Comparison of ENCODE assay signal across 8 mouse cellular contexts in genomic region chr2:69883990-69884391, GRCm38 (mm10). TPM values are rescaled to one million over a fixed set of nuclear protein-coding genes. Genes with fewer than 3 reads are reported as not detected.
DNase-seq lines count a peak whose midpoint lies in the region; ATAC-seq and TF ChIP-seq lines count a peak whose summit lies in the region.

No protein-coding gene starts in this region.

- no peak overlapping the region for H3K9ac ChIP-seq in liver, embryonic 11.5 days (ENCODE audit: low read depth, low read length)

- H3K9me3 ChIP-seq in E14TG2a.4 (ENCODE audit: low read length), result no peaks in the 10 kb centered on the region
- H3K9me3 ChIP-seq in liver, embryonic 11.5 days (ENCODE audit: control insufficient read depth, low read length), result no peaks in the 10 kb centered on the region

- 0 out of 2 replicates have a peak, but pooled peaks cover 2% of the 10 kb centered on the region for H3K4me1 ChIP-seq in kidney, adult 2 months (ENCODE audit: control insufficient read depth, insufficient read depth, low read length)
- peaks cover 18% of the 10 kb centered on the region for H3K4me1 ChIP-seq in E14TG2a.4 (replicated peaks; ENCODE audit: low read depth, low read length)
- no peaks in the 10 kb centered on the region for H3K4me1 ChIP-seq in liver, embryonic 11.5 days (replicated peaks; ENCODE audit: control insufficient read depth, insufficient read depth, low read length)

- no peak overlapping the region for H3K27ac ChIP-seq in kidney, adult 2 months (ENCODE audit: insufficient read depth, low read depth, low read length)
- no peak overlapping the region for H3K27ac ChIP-seq in liver, embryonic 11.5 days (ENCODE audit: low read depth, low read length)

- TF ChIP-seq CTCF in kidney, adult 2 months (conservative IDR thresholded peaks at IDR 0.05; ENCODE audit: insufficient read depth, insufficient read length, low read depth, low read length), result 0 out of 2 replicates have a peak, but pooled peaks have one; percentile 8
- peak; percentile 52 for TF ChIP-seq CTCF in E14TG2a.4 (conservative IDR thresholded peaks at IDR 0.05; ENCODE audit: low read length)

- DNase-seq in kidney, adult 2 months, result peak; percentile 17
- no peak for DNase-seq in kidney, adult 11 months
- peak; percentile 64 for DNase-seq in 416B (ENCODE audit: low read depth)
- no peak for DNase-seq in liver, embryonic 11.5 days (ENCODE audit: low spot score)
- DNase-seq in right cerebral cortex, postnatal 10 days (ENCODE audit: low spot score in 2 of 2), result no peak
- no peak for DNase-seq in cerebellum, adult 8-10 months

- no peak for TF ChIP-seq POLR2A in kidney, adult 2 months (IDR thresholded peaks at IDR 0.05; ENCODE audit: low read depth, low read length)

- WGBS in kidney, adult 2 months, result 78% methylated on average over 2 of the region's 2 CpGs
- WGBS in liver, embryonic 11.5 days, result 47% methylated on average over 2 of the region's 2 CpGs

- no peak overlapping the region for H3K4me3 ChIP-seq in kidney, adult 2 months (ENCODE audit: insufficient read depth, low read depth, low read length)
- peak overlapping the region; percentile 90 for H3K4me3 ChIP-seq in E14TG2a.4 (replicated peaks; ENCODE audit: low read length)
- peak overlapping the region; percentile 62 for H3K4me3 ChIP-seq in liver, embryonic 11.5 days (ENCODE audit: low read depth, low read length)

- H3K36me3 ChIP-seq in kidney, adult 2 months (ENCODE audit: control insufficient read depth, insufficient read depth, low read length), result no peaks in the 10 kb centered on the region
- H3K36me3 ChIP-seq in E14TG2a.4 (ENCODE audit: insufficient read depth, low read length), result peaks cover 24% of the 10 kb centered on the region
- 0 out of 2 replicates have a peak, but pooled peaks cover 2% of the 10 kb centered on the region for H3K36me3 ChIP-seq in liver, embryonic 11.5 days (ENCODE audit: control insufficient read depth, insufficient read depth, low read length)

- no peaks in the 10 kb centered on the region for H3K27me3 ChIP-seq in kidney, adult 2 months (replicated peaks; ENCODE audit: control insufficient read depth, insufficient read depth, low read length)
- no peaks in the 10 kb centered on the region for H3K27me3 ChIP-seq in E14TG2a.4 (ENCODE audit: insufficient read depth, low read length)
- H3K27me3 ChIP-seq in liver, embryonic 11.5 days (replicated peaks; ENCODE audit: control insufficient read depth, insufficient read depth, low read length), result no peaks in the 10 kb centered on the region

- H3K4me2 ChIP-seq in liver, embryonic 11.5 days, result peak overlapping the region; percentile 88

- no peak for ATAC-seq in liver, embryonic 11.5 days (replicated peaks; ENCODE audit: low FRiP score)
- ATAC-seq in granulocyte monocyte progenitor cell, adult 5-6 weeks (replicated peaks; ENCODE audit: poor library complexity, severe bottlenecking), result no peak

RNA-seq across cellular contexts. Expression of gene Mettl5, which starts 1.4 kb away (rescaled TPM):
- polyA plus RNA-seq in kidney, adult 2 months (2012; rRNA removed), result 7.0 and 8.8 TPM in 2 replicates
- 67.9 and 68.1 TPM in 2 replicates for polyA plus RNA-seq in liver, embryonic 11.5 days (2014; fragmentation: Nextera tagmentation; extraction: Ambion mirVana)
- 21.1 and 28.7 TPM in 2 replicates for total RNA-seq in granulocyte monocyte progenitor cell, adult 5-6 weeks (2014; fragmentation: Nextera tagmentation)
- total RNA-seq in granulocyte monocyte progenitor cell, adult 5-6 weeks (2017), result 46.0 and 48.8 TPM in 2 replicates

RNA-seq across cellular contexts. Expression of gene Ubr3, which starts 13.1 kb away (rescaled TPM):
- 17.8 and 18.4 TPM in 2 replicates for polyA plus RNA-seq in kidney, adult 2 months (2012; rRNA removed)
- 11.3 and 11.5 TPM in 2 replicates for polyA plus RNA-seq in liver, embryonic 11.5 days (2014; fragmentation: Nextera tagmentation; extraction: Ambion mirVana)
- 35.2 and 40.8 TPM in 2 replicates for total RNA-seq in granulocyte monocyte progenitor cell, adult 5-6 weeks (2014; fragmentation: Nextera tagmentation)
- 33.3 and 41.9 TPM in 2 replicates for total RNA-seq in granulocyte monocyte progenitor cell, adult 5-6 weeks (2017)

RNA-seq across cellular contexts. Expression of gene Ssb, which starts 22.6 kb away (rescaled TPM):
- polyA plus RNA-seq in kidney, adult 2 months (2012; rRNA removed), result 2.7 and 5.9 TPM in 2 replicates
- polyA plus RNA-seq in liver, embryonic 11.5 days (2014; fragmentation: Nextera tagmentation; extraction: Ambion mirVana), result 317 and 327 TPM in 2 replicates
- 279 TPM in 2 replicates for total RNA-seq in granulocyte monocyte progenitor cell, adult 5-6 weeks (2014; fragmentation: Nextera tagmentation)
- 479 and 601 TPM in 2 replicates for total RNA-seq in granulocyte monocyte progenitor cell, adult 5-6 weeks (2017)

Comparison
In these comparisons a context has a peak if more than half of its experiments do, and no peak if none do; other contexts are left out.
1. DNase-seq: peak in kidney, adult 2 months (single experiment) and 416B (single experiment); none in kidney, adult 11 months (single experiment), liver, embryonic 11.5 days (single experiment), right cerebral cortex, postnatal 10 days (0 of 2) and cerebellum, adult 8-10 months (single experiment).
2. RNA of gene Ssb, which starts 22.6 kb away (polyA plus RNA-seq): 317 to 327 TPM in liver, embryonic 11.5 days; 2.7 to 5.9 TPM in kidney, adult 2 months; every median in the first group is over 10 times any median in the second.